Mouse (Mus musculus): Measurements from ENCODE around the gene Dcxr. TPM values are rescaled to one million over a fixed set of nuclear protein-coding genes. Genes with fewer than 3 reads are reported as not detected.
A peak's percentile ranks its signal among the peaks of the same experiment; 100 is the strongest.

Dcxr gene
- polyA plus RNA-seq, 1 experiment, result 7.4 TPM

GRCm38 (mm10) chr11:120719242-120719641, 7.8 kb downstream of the Dcxr start:
- Histone ChIP-seq H3K27ac (ENCODE audit: control insufficient read depth, insufficient read depth, low read depth, low read length, poor library complexity) (no peak overlapping the region), H3K4me1 (ENCODE audit: control insufficient read depth, insufficient read depth, low read length) (no peaks in the 10 kb centered on the region), H3K4me3 (replicated peaks; ENCODE audit: control insufficient read depth, low read depth, low read length) (no peak overlapping the region)
- no peak for TF ChIP-seq POLR2A (IDR thresholded peaks at IDR 0.05; ENCODE audit: borderline replicate concordance, control insufficient read depth, low read depth, low read length)
- no peak for TF ChIP-seq CTCF (IDR thresholded peaks at IDR 0.05; ENCODE audit: control insufficient read depth, insufficient read depth, low read length)
- WGBS, result 84% methylated on average over 9 of the region's 9 CpGs

GRCm38 (mm10) chr11:120715131-120715530, 11.9 kb downstream of the Dcxr start:
- Histone ChIP-seq H3K27ac (ENCODE audit: control insufficient read depth, insufficient read depth, low read depth, low read length, poor library complexity) (no peak overlapping the region), H3K4me3 (replicated peaks; ENCODE audit: control insufficient read depth, low read depth, low read length) (no peak overlapping the region), H3K4me1 (ENCODE audit: control insufficient read depth, insufficient read depth, low read length) (no peaks in the 10 kb centered on the region; the same call in 1 of the 2 replicates)
- TF ChIP-seq CTCF (IDR thresholded peaks at IDR 0.05; ENCODE audit: control insufficient read depth, insufficient read depth, low read length), result no peak
- WGBS, result 85% methylated on average over 9 of the region's 9 CpGs

GRCm38 (mm10) chr11:120714546-120714945, 12.5 kb downstream of the Dcxr start:
- H3K4me3 ChIP-seq (replicated peaks; ENCODE audit: control insufficient read depth, low read depth, low read length), result peak overlapping the region; percentile 85
- 45% methylated on average over 10 of the region's 10 CpGs for WGBS
- no peak overlapping the region for H3K27ac ChIP-seq (ENCODE audit: control insufficient read depth, insufficient read depth, low read depth, low read length, poor library complexity)
- H3K4me1 ChIP-seq (ENCODE audit: control insufficient read depth, insufficient read depth, low read length), result no peaks in the 10 kb centered on the region; the same call in 1 of the 2 replicates
- TF ChIP-seq CTCF (IDR thresholded peaks at IDR 0.05; ENCODE audit: control insufficient read depth, insufficient read depth, low read length), result no peak
- no peak for TF ChIP-seq POLR2A (IDR thresholded peaks at IDR 0.05; ENCODE audit: borderline replicate concordance, control insufficient read depth, low read depth, low read length)

- H3K4me3 ChIP-seq (replicated peaks; ENCODE audit: control insufficient read depth, low read depth, low read length), result peak within 1 kb of the TSS; percentile 91
- no peaks in the 10 kb centered on the region; the same call in 1 of the 2 replicates for H3K4me1 ChIP-seq (ENCODE audit: control insufficient read depth, insufficient read depth, low read length)
- WGBS, result 1% methylated on average over 53 of the region's 53 CpGs
- TF ChIP-seq CTCF (IDR thresholded peaks at IDR 0.05; ENCODE audit: control insufficient read depth, insufficient read depth, low read length) (no peak), POLR2A (IDR thresholded peaks at IDR 0.05; ENCODE audit: borderline replicate concordance, control insufficient read depth, low read depth, low read length) (peak; percentile 69; the same call in 1 of the 2 replicates)
- H3K27ac ChIP-seq (ENCODE audit: control insufficient read depth, insufficient read depth, low read depth, low read length, poor library complexity), result peak within 1 kb of the TSS; percentile 38
These were observed 13.2 kb downstream of the Dcxr start, which contains the start of the genes Cenpx and Lrrc45 for GRCm38 (mm10) chr11:120713580-120714518. Cenpx (minus strand) TSS chr11:120713738. Lrrc45 (plus strand) TSS chr11:120713925.

- no peaks in the 10 kb centered on the region; the same call in 1 of the 2 replicates for H3K4me1 ChIP-seq (ENCODE audit: control insufficient read depth, insufficient read depth, low read length)
- WGBS, result 1% methylated on average over 38 of the region's 38 CpGs
- TF ChIP-seq POLR2A (IDR thresholded peaks at IDR 0.05; ENCODE audit: borderline replicate concordance, control insufficient read depth, low read depth, low read length) (no peak), CTCF (IDR thresholded peaks at IDR 0.05; ENCODE audit: control insufficient read depth, insufficient read depth, low read length) (peak; percentile 61)
- peak overlapping the region; percentile 91 for H3K4me3 ChIP-seq (replicated peaks; ENCODE audit: control insufficient read depth, low read depth, low read length)
- peak overlapping the region; percentile 38 for H3K27ac ChIP-seq (ENCODE audit: control insufficient read depth, insufficient read depth, low read depth, low read length, poor library complexity)
These were observed 14.1 kb downstream of the Dcxr start for GRCm38 (mm10) chr11:120712771-120713568.

- WGBS, result 73% methylated on average over 8 of the region's 8 CpGs
- no peaks in the 10 kb centered on the region; the same call in 1 of the 2 replicates for H3K4me1 ChIP-seq (ENCODE audit: control insufficient read depth, insufficient read depth, low read length)
- H3K4me3 ChIP-seq (replicated peaks; ENCODE audit: control insufficient read depth, low read depth, low read length), result no peak overlapping the region
- no peak overlapping the region for H3K27ac ChIP-seq (ENCODE audit: control insufficient read depth, insufficient read depth, low read depth, low read length, poor library complexity)
- no peak for TF ChIP-seq CTCF (IDR thresholded peaks at IDR 0.05; ENCODE audit: control insufficient read depth, insufficient read depth, low read length)
- no peak for TF ChIP-seq POLR2A (IDR thresholded peaks at IDR 0.05; ENCODE audit: borderline replicate concordance, control insufficient read depth, low read depth, low read length)
These were observed 15.0 kb downstream of the Dcxr start for GRCm38 (mm10) chr11:120711980-120712604.

- no peak for TF ChIP-seq CTCF (IDR thresholded peaks at IDR 0.05; ENCODE audit: control insufficient read depth, insufficient read depth, low read length)
- TF ChIP-seq POLR2A (IDR thresholded peaks at IDR 0.05; ENCODE audit: borderline replicate concordance, control insufficient read depth, low read depth, low read length), result no peak
- Histone ChIP-seq H3K4me3 (replicated peaks; ENCODE audit: control insufficient read depth, low read depth, low read length) (no peak overlapping the region), H3K4me1 (ENCODE audit: control insufficient read depth, insufficient read depth, low read length) (no peaks in the 10 kb centered on the region; the same call in 1 of the 2 replicates), H3K27ac (ENCODE audit: control insufficient read depth, insufficient read depth, low read depth, low read length, poor library complexity) (no peak overlapping the region)
- WGBS, result 86% methylated on average over 5 of the region's 5 CpGs
These were observed 16.4 kb downstream of the Dcxr start for GRCm38 (mm10) chr11:120710672-120711071.

Measured in bone marrow, adult 2 months (tissue).